Mouse (Mus musculus): Measurements from ENCODE around the gene Srsf5.
"Not testable (repeated sequence)": the region's sequence is repeated elsewhere in the genome, so short reads cannot be mapped to it uniquely, and the experiment has no call there.

The Srsf5 gene

DNA sequence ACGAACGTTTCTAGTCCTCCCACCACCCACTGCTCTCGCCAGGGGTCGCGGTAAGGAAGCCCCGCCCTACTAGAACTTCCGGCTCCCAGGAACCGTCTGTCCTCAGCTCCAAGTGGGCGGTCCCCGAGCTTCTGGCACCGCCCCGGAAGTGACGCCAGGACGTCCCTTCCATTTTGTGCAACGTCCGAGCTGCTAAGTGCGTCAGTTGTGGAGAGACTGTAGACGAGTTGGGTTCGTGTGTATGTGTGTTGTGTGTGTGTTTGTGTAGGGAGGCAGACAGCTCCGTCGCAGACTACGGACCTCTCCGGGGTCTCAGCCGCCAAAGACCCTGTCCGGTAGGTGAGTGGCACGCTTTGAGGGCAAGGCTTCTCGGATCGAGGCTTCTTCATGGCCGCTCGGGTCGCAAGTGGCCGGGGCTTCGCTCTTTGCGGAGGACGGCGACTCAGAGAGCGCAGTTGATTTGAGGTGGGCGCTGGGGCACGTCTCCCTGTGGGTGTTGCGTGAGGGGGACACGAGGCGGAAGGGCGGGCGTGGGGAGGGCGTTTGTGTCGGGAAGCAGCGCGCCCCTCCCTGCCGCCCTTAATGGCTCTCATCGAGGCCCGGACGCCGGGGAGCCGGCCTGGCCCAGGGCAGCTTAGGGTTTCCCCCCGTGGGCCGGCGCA lies at the start of gene Srsf5:
Srsf5 (plus strand) TSS at position 171 of the 662 bp plus-strand sequence.
- peak; percentile 97 to 98 for DNase-seq (ENCODE audit: low spot score in 2 of 2)

DNA sequence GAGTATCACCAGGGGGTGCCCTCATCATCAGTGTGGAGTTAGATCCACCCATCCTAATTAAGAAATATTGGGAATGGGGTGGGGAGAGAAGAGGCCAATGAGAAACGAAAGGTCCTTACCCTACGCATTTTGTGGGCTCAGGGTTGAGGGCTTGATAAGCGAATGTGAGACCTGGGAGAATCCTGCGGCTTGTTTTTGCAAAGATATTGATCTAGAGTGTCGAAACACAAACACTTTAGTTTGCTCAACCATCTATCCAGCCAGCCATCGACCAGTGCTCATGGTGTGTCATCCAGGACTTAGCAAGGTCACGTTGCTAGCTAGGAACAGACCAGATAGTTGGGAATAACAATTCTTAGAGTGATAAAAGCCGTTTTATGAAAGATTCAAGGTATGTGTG lies 35.7 kb upstream of the Srsf5 start:
- no peak for DNase-seq (ENCODE audit: low spot score in 2 of 2)

DNA sequence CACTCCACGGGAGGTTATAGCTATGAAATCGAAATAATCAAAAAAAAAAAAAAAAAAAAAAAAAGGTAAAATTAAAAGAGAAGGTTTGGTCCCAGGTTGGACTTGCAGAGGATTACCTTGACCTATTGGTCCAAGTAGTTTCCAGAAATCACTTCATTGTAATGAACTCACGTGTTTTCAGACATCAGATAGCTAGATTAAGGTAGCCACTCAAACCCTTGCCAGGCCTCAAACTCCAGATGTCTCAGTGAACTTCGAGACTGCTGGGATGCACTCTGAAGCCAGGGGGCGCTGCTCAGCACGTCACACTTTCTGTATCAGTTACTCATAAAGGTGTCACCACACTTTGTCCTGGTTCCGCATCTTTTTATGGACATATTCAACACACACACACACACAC lies 27.5 kb upstream of the Srsf5 start:
- no peak for DNase-seq (ENCODE audit: low spot score in 2 of 2)

DNA sequence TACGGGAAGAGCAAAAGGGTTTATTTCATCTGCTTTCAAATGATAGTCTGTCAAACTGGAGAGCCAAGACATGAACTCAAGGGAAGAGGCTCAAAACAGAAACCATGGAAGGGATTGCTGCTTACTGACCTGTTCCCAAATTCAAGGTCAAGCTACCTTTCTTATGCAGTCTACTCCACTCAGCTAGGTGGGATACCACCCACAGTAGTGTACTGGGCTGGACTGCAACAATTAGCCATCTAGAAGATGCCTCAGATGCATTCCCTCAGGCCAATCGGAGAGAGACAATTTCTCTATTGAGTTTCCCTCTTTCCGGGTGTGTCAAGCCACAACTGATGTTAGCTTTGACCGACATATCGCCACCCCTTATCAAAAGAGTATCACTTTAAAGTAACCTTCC lies 24.0 kb upstream of the Srsf5 start:
- DNase-seq (ENCODE audit: low spot score in 2 of 2) = no peak

DNA sequence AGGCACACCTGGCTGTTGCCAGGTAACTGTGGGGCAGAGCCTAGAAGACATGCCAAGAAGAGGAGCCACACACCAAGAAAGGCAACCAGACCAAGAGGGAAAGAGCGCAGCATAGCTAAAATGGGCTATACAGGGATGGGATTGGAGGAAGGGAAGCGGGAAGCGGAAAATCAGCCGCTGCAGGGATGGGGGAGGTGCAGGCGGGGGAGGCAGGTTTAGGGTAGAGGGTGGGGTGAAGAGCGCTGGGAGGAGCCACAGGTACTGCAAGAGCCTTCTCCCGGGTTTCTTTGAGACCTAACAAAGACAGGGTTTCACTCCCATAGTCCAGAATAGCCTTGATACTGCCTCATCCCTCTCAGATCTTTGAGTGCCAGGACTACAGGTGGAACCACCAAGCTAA lies 22.4 kb upstream of the Srsf5 start:
- peak in 1 of 2 experiments; percentile 26 for DNase-seq (ENCODE audit: low spot score in 2 of 2)

DNA sequence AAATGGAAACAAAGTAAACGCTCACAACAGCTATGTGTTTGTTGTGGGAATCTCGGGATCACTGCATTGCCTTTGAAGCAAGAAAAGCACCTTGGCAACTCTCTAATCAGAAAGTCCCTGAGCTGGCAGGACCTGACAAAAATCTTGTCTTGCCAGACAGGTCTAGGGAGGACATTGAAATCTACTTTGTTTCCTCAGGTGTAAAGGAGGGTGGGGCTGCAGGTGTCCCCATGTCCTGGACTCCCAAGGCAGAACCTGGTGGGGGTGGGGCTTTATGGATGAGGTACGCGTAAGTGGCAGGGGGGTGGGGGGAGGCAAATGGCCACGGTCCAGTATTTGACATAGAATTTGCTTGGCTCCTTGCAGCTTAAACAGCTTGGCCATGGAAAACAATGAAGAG lies 21.7 kb upstream of the Srsf5 start:
- no peak for DNase-seq (ENCODE audit: low spot score in 2 of 2)

DNA sequence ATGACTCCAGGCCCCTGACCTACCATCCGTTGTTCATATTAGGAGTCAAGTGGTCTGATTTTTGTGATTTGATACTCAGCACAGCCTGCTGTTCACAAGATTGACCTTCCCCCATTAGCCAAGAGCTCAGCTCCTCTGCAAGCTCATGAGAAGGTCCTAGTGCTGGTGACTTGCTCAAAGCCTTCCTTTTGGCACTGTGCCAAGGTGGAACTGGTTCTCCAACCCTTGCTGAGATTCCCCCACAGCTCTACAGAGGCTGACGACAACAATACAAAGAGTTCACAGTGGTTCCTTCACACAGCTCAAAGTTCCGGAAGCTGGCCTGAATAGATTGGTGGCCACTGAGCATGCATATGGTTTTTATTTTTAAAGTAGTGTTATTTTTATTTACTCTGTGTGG lies 21.1 kb upstream of the Srsf5 start:
- DNase-seq (ENCODE audit: low spot score in 2 of 2) = no peak

DNA sequence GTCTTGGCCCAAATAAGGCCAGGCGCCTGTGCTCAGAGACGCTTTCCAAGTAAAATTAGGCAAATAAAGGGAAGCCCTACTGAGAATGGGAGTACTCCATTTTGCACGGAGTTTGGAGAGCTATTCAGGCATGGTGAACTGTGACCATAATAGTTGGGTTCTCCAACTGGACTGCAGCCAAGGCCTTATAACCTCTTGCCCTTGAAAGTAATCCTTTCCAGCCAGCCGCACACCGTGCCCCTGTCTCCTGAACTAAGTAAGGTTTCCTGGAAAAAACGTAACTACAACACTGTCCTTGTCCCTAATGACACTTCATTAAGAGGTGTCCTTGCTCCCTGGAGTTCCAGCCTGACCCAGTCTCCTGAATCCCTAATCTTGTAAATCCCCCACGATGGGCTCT lies 19.4 kb upstream of the Srsf5 start:
- no peak for DNase-seq (ENCODE audit: low spot score in 2 of 2)

DNA sequence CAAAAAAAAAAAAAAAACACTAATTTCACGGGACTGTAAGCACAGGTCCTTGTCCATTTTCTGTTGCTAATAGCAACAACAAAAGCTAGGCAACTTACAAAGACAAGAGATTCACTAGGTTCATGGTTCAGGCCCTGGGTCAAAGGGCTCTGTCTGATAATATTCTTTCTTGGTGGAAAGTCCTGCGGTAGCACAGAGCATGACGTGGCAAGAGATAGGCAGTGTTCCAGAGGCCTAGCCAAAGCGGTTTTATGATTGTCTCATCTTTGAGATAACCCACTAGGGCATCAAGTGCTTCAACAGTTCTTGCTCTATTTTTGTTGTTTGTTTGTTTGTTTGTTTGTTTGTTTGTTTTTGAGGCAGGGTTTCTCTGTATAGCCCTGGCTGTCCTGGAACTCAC lies 18.8 kb upstream of the Srsf5 start:
- no peak for DNase-seq (ENCODE audit: low spot score in 2 of 2)

DNA sequence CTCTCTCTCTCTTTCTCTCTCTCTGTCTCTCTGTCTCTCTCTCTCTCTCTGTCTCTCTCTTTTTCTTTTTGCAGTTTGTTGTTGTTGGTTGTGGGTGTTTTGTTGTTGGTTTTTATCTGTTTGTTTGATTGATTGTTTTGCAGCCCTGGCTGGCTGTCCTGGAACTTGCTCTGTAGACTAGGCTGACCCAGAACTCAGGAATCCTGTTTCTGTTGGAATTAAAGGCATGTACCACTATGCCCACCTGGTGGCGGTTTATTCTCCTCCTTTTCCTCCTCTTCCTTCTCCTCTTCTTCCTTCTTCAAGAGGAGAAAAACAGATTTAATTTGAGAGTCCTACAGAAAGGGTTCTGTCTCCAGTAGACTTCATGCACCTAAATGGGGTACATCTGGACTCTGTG lies 17.8 kb upstream of the Srsf5 start:
- no peak for DNase-seq (ENCODE audit: low spot score in 2 of 2)

DNA sequence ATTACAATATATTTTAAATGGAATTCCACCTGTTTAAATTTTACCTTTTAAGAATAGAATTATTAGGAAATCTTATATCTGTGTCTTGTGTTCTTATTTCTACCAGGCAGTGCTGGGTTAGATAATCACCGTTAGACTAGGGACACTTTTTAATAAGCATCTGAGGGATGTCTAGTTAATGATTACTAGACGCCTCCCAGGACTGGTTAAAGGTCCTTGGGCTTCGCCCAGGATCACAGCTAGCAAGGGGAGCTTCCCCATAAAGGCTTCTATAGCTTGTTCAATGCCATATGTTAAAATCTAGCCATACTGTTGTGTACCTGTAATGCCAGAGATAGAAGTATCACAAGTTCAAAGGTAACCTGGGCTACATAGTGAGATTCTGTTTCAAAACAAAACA lies 16.4 kb upstream of the Srsf5 start:
- no peak for DNase-seq (ENCODE audit: low spot score in 2 of 2)

DNA sequence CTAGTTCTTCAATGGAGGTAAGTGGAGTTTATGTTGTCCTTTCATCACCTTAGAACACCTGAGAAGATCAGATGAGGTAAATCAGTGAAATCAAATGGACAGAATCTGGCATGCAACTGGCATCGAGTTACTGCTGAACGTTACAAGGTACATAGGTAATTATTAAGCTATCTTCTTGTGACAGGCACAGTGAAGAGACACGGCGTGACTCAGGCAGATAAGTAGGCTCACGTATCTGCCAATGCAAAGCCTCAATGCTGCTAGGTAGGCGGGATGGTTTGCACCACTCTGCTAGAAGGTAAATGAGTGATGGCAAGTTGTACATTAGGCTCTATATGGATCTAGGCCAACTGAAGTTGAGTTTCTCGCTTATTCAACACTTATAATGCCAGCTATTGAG lies 15.2 kb upstream of the Srsf5 start:
- DNase-seq (ENCODE audit: low spot score in 2 of 2) = no peak

DNA sequence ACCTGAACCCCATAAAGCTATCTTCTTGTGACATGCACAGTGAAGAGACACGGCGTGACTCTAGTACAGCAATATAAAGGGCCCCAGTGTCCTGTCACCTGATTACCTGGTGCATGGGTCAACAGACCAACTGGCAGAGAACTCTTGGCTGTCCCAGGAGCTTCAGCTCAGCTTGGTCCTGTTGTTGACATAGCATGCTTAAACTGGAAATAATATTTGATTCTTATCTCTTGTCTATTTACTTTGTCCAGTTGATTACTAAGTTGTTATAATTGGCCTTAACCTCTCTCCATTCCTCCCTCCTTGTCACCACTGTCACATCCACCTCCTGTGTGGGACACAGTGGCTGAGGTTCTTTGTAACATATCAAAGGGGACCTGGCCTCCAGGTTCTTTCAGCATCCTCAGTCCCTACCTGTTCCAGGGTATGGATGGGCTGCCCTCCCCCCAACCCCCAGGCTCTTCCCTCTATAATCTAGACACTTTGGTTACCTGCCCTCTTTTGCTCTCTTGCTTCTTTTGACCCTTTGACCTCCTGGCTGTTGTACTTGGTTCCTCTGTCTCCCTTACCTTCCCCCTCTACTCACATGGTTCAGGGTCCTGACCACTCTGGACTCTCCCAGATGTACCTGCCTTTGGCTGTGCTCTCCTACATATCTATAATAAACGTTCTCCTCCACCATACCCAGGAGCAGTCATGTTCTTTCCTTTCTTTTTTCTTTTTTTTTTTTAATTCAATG lies 13.7 kb upstream of the Srsf5 start:
- DNase-seq (ENCODE audit: low spot score in 2 of 2) = no peak

DNA sequence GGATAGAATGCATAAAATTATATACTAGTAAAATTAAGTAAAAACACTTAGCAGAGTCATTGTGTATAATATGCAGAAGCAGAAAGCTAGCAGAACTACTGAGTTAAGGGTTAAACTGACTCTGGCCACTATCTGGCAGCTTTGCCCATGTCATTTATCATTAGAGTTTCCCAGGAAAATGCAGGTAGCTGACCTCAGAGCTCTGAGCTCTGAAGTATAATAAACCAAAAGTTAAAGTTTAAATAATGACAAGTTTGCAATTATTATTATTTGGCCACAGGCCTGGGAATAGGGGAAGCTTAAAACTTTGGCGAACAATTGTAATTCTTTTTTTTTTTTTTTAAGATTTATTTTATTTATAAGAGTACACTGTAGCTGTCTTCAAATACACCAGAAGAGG lies 12.4 kb upstream of the Srsf5 start:
- DNase-seq (ENCODE audit: low spot score in 2 of 2) = no peak

DNA sequence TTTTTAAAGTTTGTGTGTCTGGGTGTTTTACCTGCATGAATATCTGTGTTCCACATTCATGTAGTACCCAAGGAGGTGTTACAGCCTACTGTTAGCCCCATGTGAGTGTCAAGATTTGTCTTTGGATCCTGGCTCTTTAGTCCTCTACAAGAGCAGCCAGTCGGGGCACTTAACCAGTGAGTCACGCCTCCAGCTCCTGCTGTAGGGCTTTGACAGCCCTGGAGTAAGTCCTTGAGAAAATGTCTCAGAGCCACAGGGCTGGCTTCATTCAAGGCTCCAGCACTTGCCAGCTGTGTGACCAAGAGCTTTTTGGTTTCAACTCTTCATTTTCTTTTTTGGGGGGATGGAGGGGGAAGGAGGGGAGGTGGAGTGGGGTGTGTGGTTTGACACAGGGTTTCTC lies 8.6 kb upstream of the Srsf5 start:
- DNase-seq (ENCODE audit: low spot score in 2 of 2) = no peak

DNA sequence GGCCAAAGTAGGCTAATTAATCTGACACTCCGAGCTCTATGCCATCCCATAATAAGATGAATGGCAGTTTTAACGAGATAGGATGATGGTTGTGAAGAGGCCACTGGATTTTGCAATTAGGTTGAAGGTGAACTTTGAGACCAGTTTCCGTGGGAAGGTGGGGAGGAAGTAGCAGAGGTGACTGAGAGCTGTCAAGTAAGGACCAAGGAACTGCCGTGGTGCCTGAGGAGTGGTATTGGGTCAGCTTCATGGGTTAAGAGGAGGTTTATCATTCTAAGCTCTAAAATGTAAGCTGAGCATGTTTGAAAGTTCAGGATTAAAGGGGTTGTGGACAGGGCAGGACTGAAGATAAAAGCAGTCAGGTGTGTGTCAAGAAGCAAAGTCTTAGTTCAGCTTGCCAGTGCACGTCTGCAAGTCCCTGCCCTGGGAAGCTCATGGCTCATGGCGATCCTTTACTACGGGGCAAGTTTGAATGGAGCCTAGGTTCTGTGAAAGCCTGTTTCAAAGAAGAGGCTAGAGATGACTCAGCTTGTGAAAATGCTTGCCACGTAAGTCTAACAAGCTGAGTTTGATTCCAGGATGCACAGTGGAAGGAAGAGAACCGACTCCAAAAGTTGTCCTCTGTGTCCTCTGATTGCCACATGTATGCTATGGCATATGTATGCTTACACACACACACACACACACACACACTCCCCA lies 7.8 kb upstream of the Srsf5 start:
- DNase-seq (ENCODE audit: low spot score in 2 of 2) = no peak

DNA sequence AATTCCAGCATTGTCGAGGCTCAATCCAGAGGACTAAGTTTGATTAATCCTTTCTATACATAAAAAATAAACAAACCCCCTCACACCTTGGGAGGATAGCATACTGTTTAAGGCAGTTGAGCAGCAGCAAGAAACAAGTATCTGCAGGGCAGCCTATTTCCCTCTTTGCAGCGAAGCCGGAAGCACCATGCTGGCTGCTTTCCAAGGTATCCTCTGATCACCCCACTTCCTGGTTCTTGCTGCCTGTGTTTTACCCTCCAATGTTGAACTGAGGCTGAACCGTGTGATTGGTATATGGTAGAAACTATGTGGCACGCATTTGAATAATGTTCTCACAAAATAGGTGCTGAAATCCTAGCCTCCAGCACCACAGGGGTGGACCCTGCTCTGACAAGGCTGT lies 6.7 kb upstream of the Srsf5 start:
- peak in 1 of 2 experiments; percentile 39 for DNase-seq (ENCODE audit: low spot score in 2 of 2)

DNA sequence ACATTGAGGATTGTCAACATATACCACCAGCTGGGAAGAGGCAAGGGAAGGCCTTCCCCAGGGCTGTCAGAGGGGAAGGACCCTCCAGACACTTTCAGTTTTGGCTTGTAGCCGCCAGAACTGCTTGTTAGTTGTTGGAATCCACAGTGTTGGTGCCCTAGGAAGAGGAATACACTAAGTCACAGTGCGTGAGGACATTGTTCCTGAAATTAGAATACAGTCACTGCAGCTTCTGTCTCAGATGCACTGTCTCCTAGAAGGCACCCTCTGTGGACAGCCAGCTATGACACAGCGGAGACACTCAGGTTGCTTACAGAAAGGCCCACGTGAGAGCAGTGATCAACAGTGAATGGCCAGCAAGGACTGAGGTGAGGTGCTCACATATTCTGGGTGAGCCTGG lies 6.1 kb upstream of the Srsf5 start:
- DNase-seq (ENCODE audit: low spot score in 2 of 2) = no peak

DNA sequence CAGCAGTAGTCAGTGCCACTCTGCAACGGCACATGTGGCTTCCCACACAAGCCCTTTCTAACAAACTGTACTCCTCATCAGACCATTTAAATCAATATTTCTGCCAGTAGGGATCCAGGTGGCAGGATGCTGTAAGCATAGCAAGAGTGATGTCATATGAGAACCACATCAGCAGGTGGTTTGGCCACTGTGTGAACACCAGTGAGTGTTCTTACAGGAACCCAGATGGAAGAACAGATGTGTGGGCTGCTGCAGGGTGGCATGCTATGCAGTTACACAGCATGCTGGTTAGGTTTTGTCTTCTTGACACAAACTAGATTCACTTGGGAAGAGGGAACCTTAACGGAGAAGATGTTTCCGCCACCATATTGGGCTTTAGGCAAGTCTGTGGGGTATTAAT lies 3.4 kb upstream of the Srsf5 start:
- no peak for DNase-seq (ENCODE audit: low spot score in 2 of 2)

DNA sequence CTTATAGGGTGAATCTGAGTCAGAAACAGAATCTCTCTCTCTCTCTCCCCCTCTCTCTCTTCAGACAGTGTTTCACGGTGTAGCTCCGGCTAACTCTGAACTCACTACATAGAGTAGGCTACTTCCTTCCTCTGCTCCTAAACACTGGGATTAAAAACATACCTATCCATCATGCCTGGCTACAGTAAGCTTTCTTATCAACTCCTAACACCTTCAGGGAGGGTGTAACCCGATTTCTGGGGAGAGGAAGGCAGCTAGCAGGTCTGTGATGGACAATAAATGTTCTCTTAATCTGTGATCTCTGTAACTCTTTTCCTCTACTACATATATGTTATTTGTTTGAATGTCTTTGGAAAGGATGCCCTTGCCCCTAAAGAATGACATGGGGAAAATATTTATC lies 1.9 kb upstream of the Srsf5 start:
- DNase-seq (ENCODE audit: low spot score in 2 of 2) = no peak

DNA sequence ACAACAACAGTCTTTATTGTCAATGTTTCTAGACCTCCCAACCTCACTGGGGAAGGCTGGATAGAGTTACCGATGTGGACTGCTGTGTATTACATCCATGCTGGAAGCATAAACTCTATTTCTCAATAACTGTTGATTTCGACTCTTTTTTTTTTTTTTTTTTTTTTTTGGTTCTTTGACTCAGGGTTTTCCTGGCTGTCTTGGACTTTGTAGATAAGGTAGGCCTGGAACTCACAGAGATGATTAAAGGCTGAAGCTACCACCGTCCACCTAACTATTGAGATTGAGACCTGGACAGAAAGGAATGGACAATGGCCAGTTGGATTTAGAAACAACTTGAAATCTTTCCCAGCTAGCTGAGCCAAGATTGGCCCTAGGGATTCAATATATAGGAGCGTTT lies 1.1 kb upstream of the Srsf5 start:
- DNase-seq (ENCODE audit: low spot score in 2 of 2) = no peak

DNA sequence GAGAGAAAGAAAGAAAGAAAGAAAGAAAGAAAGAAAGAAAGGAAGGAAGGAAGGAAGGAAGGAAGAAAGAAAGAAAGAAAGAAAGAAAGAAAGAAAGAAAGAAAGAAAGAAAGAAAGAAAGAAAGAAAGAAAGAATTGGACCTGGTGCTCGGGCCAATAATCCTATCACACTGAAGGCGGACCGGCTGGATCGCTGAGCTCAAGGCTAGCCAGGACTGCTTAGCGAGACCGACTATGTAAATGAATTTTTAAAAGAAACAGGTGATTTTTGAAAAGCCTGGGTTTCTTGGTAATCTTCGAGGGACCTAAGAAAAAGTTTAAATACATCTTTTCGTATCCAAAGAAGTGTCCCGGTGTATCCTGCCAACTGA lies 356 bp upstream of the Srsf5 start:
- not testable (repeated sequence) for DNase-seq (ENCODE audit: low spot score in 2 of 2)

DNA sequence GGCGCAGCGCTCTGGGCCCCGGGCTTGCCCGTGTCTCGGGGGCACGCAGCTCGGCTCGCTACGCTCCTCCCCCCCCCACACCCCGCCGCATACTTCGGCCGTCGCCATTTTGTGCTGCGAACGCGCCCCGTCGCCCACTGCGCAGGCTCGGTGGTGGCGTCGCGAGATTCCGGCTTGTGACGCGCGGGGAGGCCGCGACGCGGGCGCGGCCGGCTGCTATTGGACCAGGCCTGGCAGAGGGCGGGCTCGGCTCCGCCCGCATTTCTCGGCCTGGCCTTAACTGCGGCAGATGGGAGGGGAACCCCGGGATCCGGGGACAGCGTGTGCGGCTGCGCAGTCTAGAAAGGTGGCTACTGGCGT lies 672 bp downstream of the Srsf5 start:
- DNase-seq (ENCODE audit: low spot score in 2 of 2) = peak; percentile 92 to 95

Measured in frontal cortex, postnatal 10 days (tissue).